Comparison of ENCODE assay signal across 22 mouse cellular contexts in the genomic region with DNA sequence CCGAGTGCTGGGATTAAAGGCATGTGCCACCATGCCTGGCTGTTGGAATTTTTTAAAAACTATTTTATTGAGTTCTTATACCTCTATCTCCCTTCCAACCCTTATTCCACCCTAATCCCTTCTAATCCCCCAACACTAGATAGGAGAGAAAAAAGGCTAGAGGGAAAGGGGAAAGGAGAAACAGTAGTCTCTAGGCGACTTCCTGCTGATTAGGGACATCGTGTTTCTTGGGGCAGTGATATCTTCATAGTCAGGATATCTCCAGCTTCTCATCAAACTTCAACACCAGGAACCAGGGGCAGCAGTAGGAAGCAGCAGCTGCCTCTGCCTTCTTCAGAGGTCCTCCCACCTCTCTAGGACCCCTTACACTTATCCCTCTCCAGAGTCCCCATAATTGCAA. TPM values are rescaled to one million over a fixed set of nuclear protein-coding genes. Genes with fewer than 3 reads are reported as not detected.
DNase-seq lines count a peak whose midpoint lies in the region; ATAC-seq and TF ChIP-seq lines count a peak whose summit lies in the region.
"Had no signal": no experiment of that assay in that cellular context is flagged by ENCODE, and none has a peak within 500 bp of the region (broad histone marks: within the 10 kb centered on the region; RNA-seq: fewer than 3 reads in every experiment).

No protein-coding gene starts in this region.

- peak; percentile 50 for DNase-seq in MEL (ENCODE audit: low read depth, low spot score)
- DNase-seq: adrenal gland, adult 2 months; adrenal gland, postnatal 10 days; adrenal gland, postnatal 25 days; B cell, adult 2 months; cerebellum, adult 11 months; cerebellum, adult 18-20 months; cerebellum, adult 8-10 months; cerebellum, adult 9-11 months; cerebellum, postnatal 14 days; cerebellum, postnatal 36 days; embryo, embryonic 11 days had no signal

- no peak for TF ChIP-seq RAD21 in MEL (IDR thresholded peaks at IDR 0.05; ENCODE audit: low read depth, low read length)

- peaks cover 20% of the 10 kb centered on the region for H3K36me3 ChIP-seq in forebrain, embryonic 13.5 days (ENCODE audit: poor library complexity, severe bottlenecking)
- peaks cover 18% of the 10 kb centered on the region for H3K36me3 ChIP-seq in forebrain, embryonic 12.5 days (replicated peaks)
- H3K36me3 ChIP-seq in megakaryocyte, embryonic 14.5 days (replicated peaks; ENCODE audit: low read length): peaks cover 25% of the 10 kb centered on the region
- H3K36me3 ChIP-seq in MEL (ENCODE audit: control insufficient read depth in 1 of 2, insufficient read depth in 2 of 2, low read length in 2 of 2): peaks cover 5 to 16% of the 10 kb centered on the region in 2 experiments

- ATAC-seq in forebrain, embryonic 13.5 days: no peak
- no peak for ATAC-seq in forebrain, embryonic 12.5 days (ENCODE audit: low FRiP score)
- ATAC-seq in megakaryocyte, adult 5-6 weeks (ENCODE audit: poor library complexity, severe bottlenecking): no peak
- ATAC-seq: CD4-positive, CD25-positive, alpha-beta regulatory T cell, adult 4 months had no signal

- no peak overlapping the region for H3K4me3 ChIP-seq in forebrain, embryonic 13.5 days
- H3K4me3 ChIP-seq in forebrain, embryonic 12.5 days (replicated peaks): no peak overlapping the region
- H3K4me3 ChIP-seq in megakaryocyte, embryonic 14.5 days (replicated peaks): peak overlapping the region; percentile 65
- H3K4me3 ChIP-seq in MEL (ENCODE audit: control insufficient read depth in 1 of 2, insufficient read depth in 1 of 2, low read depth in 2 of 2, low read length in 2 of 2): no peak overlapping the region

- H3K4me2 ChIP-seq in forebrain, embryonic 13.5 days: no peak overlapping the region
- no peak overlapping the region for H3K4me2 ChIP-seq in forebrain, embryonic 12.5 days

- peak; percentile 59 to 60; a peak in 3 of 4 replicates for TF ChIP-seq EP300 in MEL (IDR thresholded peaks at IDR 0.05; ENCODE audit: low read depth in 1 of 2, low read length in 2 of 2)

- peak overlapping the region; percentile 30; the same call in 1 of the 2 replicates for H3K9ac ChIP-seq in forebrain, embryonic 13.5 days
- H3K9ac ChIP-seq in forebrain, embryonic 12.5 days: no peak overlapping the region
- no peak overlapping the region for H3K9ac ChIP-seq in MEL (ENCODE audit: control insufficient read depth, low read depth, low read length, poor library complexity, severe bottlenecking)
- H3K9ac ChIP-seq: embryonic facial prominence, embryonic 15.5 days had no signal

- no peak for TF ChIP-seq POLR2A in MEL (IDR thresholded peaks at IDR 0.05; ENCODE audit: control insufficient read depth in 1 of 2, insufficient read depth in 1 of 2, low read depth in 1 of 2, low read length in 2 of 2, poor library complexity in 1 of 2)

- no peak overlapping the region for H3K27ac ChIP-seq in forebrain, embryonic 13.5 days
- no peak overlapping the region for H3K27ac ChIP-seq in forebrain, embryonic 12.5 days
- no peak overlapping the region for H3K27ac ChIP-seq in MEL (ENCODE audit: control insufficient read depth, low read depth, low read length)
- H3K27ac ChIP-seq: embryonic facial prominence, embryonic 15.5 days had no signal

- no peak for TF ChIP-seq CTCF in MEL (IDR thresholded peaks at IDR 0.05 in 2 of 3, conservative IDR thresholded peaks at IDR 0.05 in 1 of 3; ENCODE audit: control insufficient read depth in 1 of 3, insufficient read depth in 1 of 3, low read depth in 2 of 3, low read length in 3 of 3, poor library complexity in 1 of 3, severe bottlenecking in 1 of 3)

- WGBS in forebrain, embryonic 13.5 days: 77% methylated on average over 3 of the region's 3 CpGs
- 64% methylated on average over 3 of the region's 3 CpGs for WGBS in forebrain, embryonic 12.5 days

- H3K4me1 ChIP-seq in forebrain, embryonic 13.5 days: peaks cover 16% of the 10 kb centered on the region
- peaks cover 10% of the 10 kb centered on the region for H3K4me1 ChIP-seq in forebrain, embryonic 12.5 days
- H3K4me1 ChIP-seq in megakaryocyte, embryonic 14.5 days: peaks cover 29% of the 10 kb centered on the region
- peaks cover 7 to 12% of the 10 kb centered on the region in 2 experiments for H3K4me1 ChIP-seq in MEL (ENCODE audit: control insufficient read depth in 1 of 2, insufficient read depth in 2 of 2, low read length in 2 of 2)

- no peaks in the 10 kb centered on the region for H3K27me3 ChIP-seq in forebrain, embryonic 13.5 days
- H3K27me3 ChIP-seq in forebrain, embryonic 12.5 days: no peaks in the 10 kb centered on the region
- H3K27me3 ChIP-seq in megakaryocyte, embryonic 14.5 days (replicated peaks): no peaks in the 10 kb centered on the region
- no peaks in the 10 kb centered on the region for H3K27me3 ChIP-seq in MEL (ENCODE audit: control insufficient read depth in 1 of 2, insufficient read depth in 2 of 2, low read length in 2 of 2)
- H3K27me3 ChIP-seq: CH12.LX; embryonic facial prominence, embryonic 13.5 days; embryonic facial prominence, embryonic 15.5 days had no signal

- peaks cover 19% of the 10 kb centered on the region for H3K79me2 ChIP-seq in MEL (ENCODE audit: control insufficient read depth, insufficient read depth, low read length, poor library complexity)

- no peaks in the 10 kb centered on the region for H3K9me3 ChIP-seq in forebrain, embryonic 13.5 days (replicated peaks)
- H3K9me3 ChIP-seq in forebrain, embryonic 12.5 days: no peaks in the 10 kb centered on the region
- H3K9me3 ChIP-seq in megakaryocyte, embryonic 14.5 days: 0 out of 2 replicates have a peak, but pooled peaks cover 4% of the 10 kb centered on the region
- H3K9me3 ChIP-seq in MEL (replicated peaks; ENCODE audit: insufficient read depth, low read length): no peaks in the 10 kb centered on the region
- H3K9me3 ChIP-seq: embryonic facial prominence, embryonic 13.5 days; embryonic facial prominence, embryonic 15.5 days; forebrain, embryonic 10.5 days had no signal

TF ChIP-seq in MEL, 35 proteins besides CTCF, POLR2A, EP300 and RAD21 (continues in another document):
- TF ChIP-seq ELF1 (IDR thresholded peaks at IDR 0.05; ENCODE audit: low read depth, low read length) (0 out of 2 replicates have a peak, but pooled peaks have one; percentile 44), SIN3A (IDR thresholded peaks at IDR 0.05; ENCODE audit: low read length) (0 out of 2 replicates have a peak, but pooled peaks have one; percentile 42), MXI1 (IDR thresholded peaks at IDR 0.05; ENCODE audit: low read depth, low read length) (peak; percentile 33; the same call in 1 of the 2 replicates)

RNA-seq across cellular contexts. Expression of a gene that starts 1.3 kb away (rescaled TPM):
- 92.0 and 97.4 TPM in 2 replicates for polyA plus RNA-seq in forebrain, embryonic 13.5 days (2015; fragmentation: Nextera tagmentation; extraction: Ambion mirVana)
- polyA plus RNA-seq in forebrain, embryonic 12.5 days (2016; fragmentation: Nextera tagmentation; extraction: Ambion mirVana): 83.7 and 85.9 TPM in 2 replicates
- polyA plus RNA-seq in megakaryocyte, embryonic 14.5 days (2012; ENCODE audit: insufficient read depth, low replicate concordance): 3.7 and 16.5 TPM in 2 replicates
- 30.3 and 37.1 TPM in 2 replicates for total RNA-seq in megakaryocyte, adult 5-6 weeks (2015)
- total RNA-seq in megakaryocyte, adult 5-6 weeks (2017): 38.2 and 38.5 TPM in 2 replicates
- 158 and 208 TPM in 2 replicates for total RNA-seq in MEL (2012; rRNA removed)
- polyA plus RNA-seq in MEL (2012; ENCODE audit: insufficient read depth in 1 of 2, insufficient read length in 2 of 2, low read depth in 1 of 2, low replicate concordance in 2 of 2, missing spikeins in 1 of 2): 100 to 1,000 TPM; 208 to 803 TPM

RNA-seq across cellular contexts. Expression of a gene that starts 6.2 kb away (rescaled TPM):
- 1.9 and 3.7 TPM in 2 replicates for polyA plus RNA-seq in forebrain, embryonic 13.5 days (2015; fragmentation: Nextera tagmentation; extraction: Ambion mirVana)
- 2.8 and 3.7 TPM in 2 replicates for polyA plus RNA-seq in forebrain, embryonic 12.5 days (2016; fragmentation: Nextera tagmentation; extraction: Ambion mirVana)
- 0.86 TPM in 1 of 2 replicates, not detected in the other for polyA plus RNA-seq in megakaryocyte, embryonic 14.5 days (2012; ENCODE audit: insufficient read depth, low replicate concordance)
- 0.83 TPM in 1 of 2 replicates, not detected in the other for total RNA-seq in megakaryocyte, adult 5-6 weeks (2015)
- total RNA-seq in megakaryocyte, adult 5-6 weeks (2017): 1.3 TPM in 1 of 2 replicates, not detected in the other
- total RNA-seq in MEL (2012; rRNA removed): 3.0 and 3.3 TPM in 2 replicates
- 1 to 10 TPM in 1 of 2 experiments, not detected in 1; 4.3 TPM for polyA plus RNA-seq in MEL (2012; ENCODE audit: insufficient read depth in 1 of 2, insufficient read length in 2 of 2, low read depth in 1 of 2, low replicate concordance in 2 of 2, missing spikeins in 1 of 2)
- polyA plus RNA-seq: adrenal gland, adult 2 months; erythroblast, embryonic 14.5 days had no signal

RNA-seq across cellular contexts. Expression of a gene that starts 6.9 kb away (rescaled TPM):
- 117 and 118 TPM in 2 replicates for polyA plus RNA-seq in forebrain, embryonic 13.5 days (2015; fragmentation: Nextera tagmentation; extraction: Ambion mirVana)
- polyA plus RNA-seq in forebrain, embryonic 12.5 days (2016; fragmentation: Nextera tagmentation; extraction: Ambion mirVana): 108 and 114 TPM in 2 replicates
- polyA plus RNA-seq in megakaryocyte, embryonic 14.5 days (2012; ENCODE audit: insufficient read depth, low replicate concordance): 18.8 and 39.1 TPM in 2 replicates
- 40.9 and 55.3 TPM in 2 replicates for total RNA-seq in megakaryocyte, adult 5-6 weeks (2015)
- total RNA-seq in megakaryocyte, adult 5-6 weeks (2017): 40.8 and 65.6 TPM in 2 replicates
- total RNA-seq in MEL (2012; rRNA removed): 27.5 and 28.7 TPM in 2 replicates
- 10 to 100 TPM in 1 of 2 experiments, not detected in 1; 50.0 TPM for polyA plus RNA-seq in MEL (2012; ENCODE audit: insufficient read depth in 1 of 2, insufficient read length in 2 of 2, low read depth in 1 of 2, low replicate concordance in 2 of 2, missing spikeins in 1 of 2)

RNA-seq across cellular contexts. Expression of a gene that starts 11.2 kb away (rescaled TPM):
- 135 and 143 TPM in 2 replicates for polyA plus RNA-seq in forebrain, embryonic 13.5 days (2015; fragmentation: Nextera tagmentation; extraction: Ambion mirVana)
- polyA plus RNA-seq in forebrain, embryonic 12.5 days (2016; fragmentation: Nextera tagmentation; extraction: Ambion mirVana): 140 and 143 TPM in 2 replicates
- 139 and 161 TPM in 2 replicates for polyA plus RNA-seq in megakaryocyte, embryonic 14.5 days (2012; ENCODE audit: insufficient read depth, low replicate concordance)
- 26.3 and 32.6 TPM in 2 replicates for total RNA-seq in megakaryocyte, adult 5-6 weeks (2015)
- 31.6 and 34.1 TPM in 2 replicates for total RNA-seq in megakaryocyte, adult 5-6 weeks (2017)
- total RNA-seq in MEL (2012; rRNA removed): 164 and 253 TPM in 2 replicates
- polyA plus RNA-seq in MEL (2012; ENCODE audit: insufficient read depth in 1 of 2, insufficient read length in 2 of 2, low read depth in 1 of 2, low replicate concordance in 2 of 2, missing spikeins in 1 of 2): 100 to 1,000 TPM; 428 to 670 TPM

RNA-seq across cellular contexts. Expression of a gene that starts 22.5 kb away (rescaled TPM):
- 194 and 211 TPM in 2 replicates for polyA plus RNA-seq in forebrain, embryonic 13.5 days (2015; fragmentation: Nextera tagmentation; extraction: Ambion mirVana)
- polyA plus RNA-seq in forebrain, embryonic 12.5 days (2016; fragmentation: Nextera tagmentation; extraction: Ambion mirVana): 206 and 225 TPM in 2 replicates
- 10.6 and 13.3 TPM in 2 replicates for polyA plus RNA-seq in megakaryocyte, embryonic 14.5 days (2012; ENCODE audit: insufficient read depth, low replicate concordance)
- 257 and 292 TPM in 2 replicates for total RNA-seq in megakaryocyte, adult 5-6 weeks (2015)
- total RNA-seq in megakaryocyte, adult 5-6 weeks (2017): 69.7 and 76.0 TPM in 2 replicates
- total RNA-seq in MEL (2012; rRNA removed): 107 and 122 TPM in 2 replicates
- polyA plus RNA-seq in MEL (2012; ENCODE audit: insufficient read depth in 1 of 2, insufficient read length in 2 of 2, low read depth in 1 of 2, low replicate concordance in 2 of 2, missing spikeins in 1 of 2): 100 to 1,000 TPM; 231 to 296 TPM
